Mouse (Mus musculus): ENCODE measurements around the gene Fgf2.

- TF ChIP-seq TAL1 (IDR thresholded peaks at IDR 0.05; ENCODE audit: low read length), result no peak
- no peak for TF ChIP-seq GATA1 (IDR thresholded peaks at IDR 0.05; ENCODE audit: low read length)
These were observed 35.1 kb downstream of the Fgf2 start for GRCm38 (mm10) chr3:37383096-37383765.
